Mouse (Mus musculus): ENCODE measurements around the gene Kcnj10. TPM values are rescaled to one million over a fixed set of nuclear protein-coding genes. Genes with fewer than 3 reads are reported as not detected.

Kcnj10 gene
- polyA plus RNA-seq, 2 experiments, result 0.03 to 0.18 TPM

- peaks cover 17% of the 10 kb centered on the region for H3K36me3 ChIP-seq (ENCODE audit: control insufficient read depth, insufficient read depth, low read length)
- H3K4me1 ChIP-seq (ENCODE audit: control insufficient read depth, insufficient read depth, low read length), result peaks cover 12% of the 10 kb centered on the region
- TF ChIP-seq POLR2A (IDR thresholded peaks at IDR 0.05; ENCODE audit: borderline replicate concordance, extremely low read depth, insufficient read depth, insufficient read length), result no peak
- H3K9ac ChIP-seq (ENCODE audit: low read depth, low read length, severe bottlenecking), result no peak overlapping the region
- no peak overlapping the region for H3K4me3 ChIP-seq (replicated peaks; ENCODE audit: low read length)
- ATAC-seq (ENCODE audit: low FRiP score, low read depth) (no peak), DNase-seq (ENCODE audit: low spot score) (no peak)
- no peak overlapping the region for H3K4me2 ChIP-seq (replicated peaks; ENCODE audit: low read depth, low read length, severe bottlenecking)
- H3K27ac ChIP-seq (replicated peaks; ENCODE audit: low read depth, low read length), result no peak overlapping the region
- H3K27me3 ChIP-seq (ENCODE audit: control insufficient read depth, insufficient read depth, low read length), result no peaks in the 10 kb centered on the region
- no peaks in the 10 kb centered on the region for H3K9me3 ChIP-seq (ENCODE audit: control insufficient read depth, low read length)
- WGBS, result 81% methylated on average over 10 of the region's 10 CpGs
Observed at GRCm38 (mm10) chr1:172380066-172380465, 39.1 kb downstream of the Kcnj10 start.

- H3K27me3 ChIP-seq (ENCODE audit: control insufficient read depth, insufficient read depth, low read length), result no peaks in the 10 kb centered on the region
- no peak overlapping the region for H3K27ac ChIP-seq (replicated peaks; ENCODE audit: low read depth, low read length)
- no peak for TF ChIP-seq POLR2A (IDR thresholded peaks at IDR 0.05; ENCODE audit: borderline replicate concordance, extremely low read depth, insufficient read depth, insufficient read length)
- no peak overlapping the region for H3K4me3 ChIP-seq (replicated peaks; ENCODE audit: low read length)
- H3K4me1 ChIP-seq (ENCODE audit: control insufficient read depth, insufficient read depth, low read length), result peaks cover 11% of the 10 kb centered on the region
- peaks cover 17% of the 10 kb centered on the region for H3K36me3 ChIP-seq (ENCODE audit: control insufficient read depth, insufficient read depth, low read length)
- H3K4me2 ChIP-seq (replicated peaks; ENCODE audit: low read depth, low read length, severe bottlenecking), result no peak overlapping the region
- H3K9ac ChIP-seq (ENCODE audit: low read depth, low read length, severe bottlenecking), result no peak overlapping the region
- ATAC-seq (ENCODE audit: low FRiP score, low read depth) (no peak), DNase-seq (ENCODE audit: low spot score) (no peak)
- 97% methylated on average over 1 of the region's 1 CpGs for WGBS
- H3K9me3 ChIP-seq (ENCODE audit: control insufficient read depth, low read length), result no peaks in the 10 kb centered on the region
Observed at GRCm38 (mm10) chr1:172382090-172382489, 41.1 kb downstream of the Kcnj10 start.

GRCm38 (mm10) chr1:172387246-172387645 lies 46.2 kb downstream of the Kcnj10 start:
- peaks cover 8% of the 10 kb centered on the region; the same call in 1 of the 2 replicates for H3K27me3 ChIP-seq (ENCODE audit: control insufficient read depth, insufficient read depth, low read length)
- DNase-seq (ENCODE audit: low spot score) (no peak), ATAC-seq (ENCODE audit: low FRiP score, low read depth) (no peak)
- H3K4me1 ChIP-seq (ENCODE audit: control insufficient read depth, insufficient read depth, low read length), result peaks cover 6% of the 10 kb centered on the region; the same call in 1 of the 2 replicates
- no peak overlapping the region for H3K27ac ChIP-seq (replicated peaks; ENCODE audit: low read depth, low read length)
- 81% methylated on average over 5 of the region's 5 CpGs for WGBS
- no peak overlapping the region for H3K4me2 ChIP-seq (replicated peaks; ENCODE audit: low read depth, low read length, severe bottlenecking)
- H3K9me3 ChIP-seq (ENCODE audit: control insufficient read depth, low read length), result no peaks in the 10 kb centered on the region
- no peak overlapping the region for H3K9ac ChIP-seq (ENCODE audit: low read depth, low read length, severe bottlenecking)
- no peak overlapping the region for H3K4me3 ChIP-seq (replicated peaks; ENCODE audit: low read length)
- no peaks in the 10 kb centered on the region for H3K36me3 ChIP-seq (ENCODE audit: control insufficient read depth, insufficient read depth, low read length)
- no peak for TF ChIP-seq POLR2A (IDR thresholded peaks at IDR 0.05; ENCODE audit: borderline replicate concordance, extremely low read depth, insufficient read depth, insufficient read length)

GRCm38 (mm10) chr1:172390769-172391168 lies 49.8 kb downstream of the Kcnj10 start:
- no peak for TF ChIP-seq POLR2A (IDR thresholded peaks at IDR 0.05; ENCODE audit: borderline replicate concordance, extremely low read depth, insufficient read depth, insufficient read length)
- H3K4me2 ChIP-seq (replicated peaks; ENCODE audit: low read depth, low read length, severe bottlenecking), result no peak overlapping the region
- H3K9me3 ChIP-seq (ENCODE audit: control insufficient read depth, low read length), result no peaks in the 10 kb centered on the region
- ATAC-seq (ENCODE audit: low FRiP score, low read depth) (no peak), DNase-seq (ENCODE audit: low spot score) (no peak)
- H3K36me3 ChIP-seq (ENCODE audit: control insufficient read depth, insufficient read depth, low read length), result no peaks in the 10 kb centered on the region
- no peak overlapping the region for H3K9ac ChIP-seq (ENCODE audit: low read depth, low read length, severe bottlenecking)
- 73% methylated on average over 1 of the region's 1 CpGs for WGBS
- no peak overlapping the region for H3K4me3 ChIP-seq (replicated peaks; ENCODE audit: low read length)
- H3K27me3 ChIP-seq (ENCODE audit: control insufficient read depth, insufficient read depth, low read length), result peaks cover 9% of the 10 kb centered on the region; the same call in 1 of the 2 replicates
- peaks cover 6% of the 10 kb centered on the region; the same call in 1 of the 2 replicates for H3K4me1 ChIP-seq (ENCODE audit: control insufficient read depth, insufficient read depth, low read length)
- no peak overlapping the region for H3K27ac ChIP-seq (replicated peaks; ENCODE audit: low read depth, low read length)

DNA sequence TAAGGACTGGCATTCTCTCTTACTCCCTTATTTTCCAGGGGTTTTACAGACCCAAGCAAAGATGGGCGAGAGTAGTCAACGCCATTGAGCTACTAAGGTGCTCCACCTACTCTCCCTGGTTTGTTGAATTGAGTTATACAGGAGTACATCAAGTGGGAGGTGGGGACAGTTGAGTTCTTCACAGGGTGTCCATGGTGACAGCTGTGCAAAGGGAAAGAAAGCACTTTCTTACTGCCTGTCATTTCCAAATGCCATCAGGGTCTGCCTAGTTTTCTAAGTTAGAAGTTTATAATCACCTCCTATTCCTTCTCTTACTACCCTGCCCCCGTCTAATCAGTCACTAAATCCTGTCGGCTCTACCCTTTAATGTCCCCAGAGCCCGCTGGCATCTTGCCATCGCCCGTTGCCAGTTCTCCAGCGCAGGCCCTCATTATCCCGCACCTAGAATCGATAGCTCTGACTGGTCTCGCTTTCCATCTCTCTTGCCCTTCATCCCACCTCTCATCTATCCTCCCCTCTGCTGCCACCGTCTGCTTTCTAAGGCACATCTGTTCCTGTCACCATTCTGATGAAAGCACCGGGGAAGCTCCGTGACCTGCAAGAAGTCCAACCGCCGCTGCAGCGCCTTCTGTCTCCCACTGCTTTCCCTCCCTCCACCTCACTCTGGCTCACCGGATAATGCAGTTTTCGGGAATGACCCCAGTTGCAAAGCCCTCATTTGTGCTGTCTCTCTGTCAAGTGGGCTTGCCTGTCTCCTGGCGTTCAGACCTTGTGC lies 51.0 kb downstream of the Kcnj10 start:
- Histone ChIP-seq H3K4me3 (replicated peaks; ENCODE audit: low read length) (peak overlapping the region; percentile 10; the same call in 1 of the 2 replicates), H3K27ac (replicated peaks; ENCODE audit: low read depth, low read length) (no peak overlapping the region), H3K27me3 (ENCODE audit: control insufficient read depth, insufficient read depth, low read length) (peaks cover 9% of the 10 kb centered on the region; the same call in 1 of the 2 replicates), H3K36me3 (ENCODE audit: control insufficient read depth, insufficient read depth, low read length) (no peaks in the 10 kb centered on the region), H3K4me1 (ENCODE audit: control insufficient read depth, insufficient read depth, low read length) (peaks cover 6% of the 10 kb centered on the region; the same call in 1 of the 2 replicates), H3K9ac (ENCODE audit: low read depth, low read length, severe bottlenecking) (peak overlapping the region; percentile 40; the same call in 1 of the 2 replicates), H3K4me2 (replicated peaks; ENCODE audit: low read depth, low read length, severe bottlenecking) (peak overlapping the region; percentile 36), H3K9me3 (ENCODE audit: control insufficient read depth, low read length) (no peaks in the 10 kb centered on the region)
- ATAC-seq (ENCODE audit: low FRiP score, low read depth), result no peak
- no peak for TF ChIP-seq POLR2A (IDR thresholded peaks at IDR 0.05; ENCODE audit: borderline replicate concordance, extremely low read depth, insufficient read depth, insufficient read length)
- WGBS, result 14% methylated on average over 20 of the region's 20 CpGs
- DNase-seq (ENCODE audit: low spot score), result no peak
